Mouse (Mus musculus): ENCODE data around the gene Ccl17.
"Not testable (repeated sequence)": the region's sequence is repeated elsewhere in the genome, so short reads cannot be mapped to it uniquely, and the experiment has no call there.

GRCm38 (mm10) chr8:94854761-94855160, 44.5 kb downstream of the Ccl17 start:
- TF ChIP-seq POLR2A (IDR thresholded peaks at IDR 0.05; ENCODE audit: borderline replicate concordance, insufficient read depth, low read length); CTCF (IDR thresholded peaks at IDR 0.05; ENCODE audit: borderline replicate concordance, insufficient read depth, low read depth, low read length): not testable (repeated sequence)
